Mouse (Mus musculus) G1E (cell line): Measurements from ENCODE around the gene Dnajb4. TPM values are rescaled to one million over a fixed set of nuclear protein-coding genes. Genes with fewer than 3 reads are reported as not detected.
A peak's percentile ranks its signal among the peaks of the same experiment; 100 is the strongest.

Experiments used
- ATAC-seq: 2 replicates; pipeline ENCODE4 v1.8.0; 2016; ENCODE audit warnings: mild to moderate bottlenecking; ENCODE audit not compliant: insufficient number of reproducible peaks, poor library complexity, low FRiP score, severe bottlenecking; ENCODE audit errors: extremely low read depth
- DNase-seq: peaks from one replicate; pipeline ENCODE4 v3.0.0; 2012; ENCODE audit warnings: low spot score
- H3K27me3 ChIP-seq: 2 replicates; pipeline ENCODE4 v1.6.1; 2012; ENCODE audit warnings: mild to moderate bottlenecking, low read length, inconsistent platforms; ENCODE audit not compliant: insufficient read depth
- H3K36me3 ChIP-seq: replicated peaks from 2 replicates; pipeline ENCODE3; 2012; ENCODE audit warnings: mild to moderate bottlenecking, inconsistent platforms
- H3K4me1 ChIP-seq: 2 replicates; pipeline ENCODE4 v1.6.1; 2012; ENCODE audit warnings: low read depth, low read length, inconsistent platforms, mixed read lengths; ENCODE audit not compliant: insufficient read depth
- H3K4me3 ChIP-seq: 2 replicates; pipeline ENCODE4 v1.5.1; 2012; ENCODE audit warnings: low read depth, mild to moderate bottlenecking, inconsistent platforms, low read length, moderate library complexity, mixed read lengths
- H3K9me3 ChIP-seq: replicated peaks from 2 replicates; pipeline ENCODE4 v1.6.1; 2012; ENCODE audit warnings: inconsistent platforms
- CTCF ChIP-seq: IDR thresholded peaks from 2 replicates; pipeline ENCODE4 v1.5.1; 2012; ENCODE audit warnings: low read depth, low read length, inconsistent platforms, mixed read lengths
- GATA1 ChIP-seq: IDR thresholded peaks from 2 replicates; pipeline ENCODE4 v1.6.1; 2012; ENCODE audit warnings: borderline replicate concordance, low read length, inconsistent platforms, mixed read lengths
- GATA2 ChIP-seq: IDR thresholded peaks from 2 replicates; pipeline ENCODE4 v1.6.1; 2012; ENCODE audit warnings: low read depth, low read length, inconsistent platforms, borderline replicate concordance
- POLR2AphosphoS5 ChIP-seq: IDR thresholded peaks from 2 replicates; pipeline ENCODE4 v1.6.1; 2012; ENCODE audit warnings: low read depth, low read length, inconsistent platforms; ENCODE audit not compliant: insufficient replicate concordance
- TAL1 ChIP-seq: conservative IDR thresholded peaks from 2 replicates; pipeline ENCODE4 v1.6.1; 2012; ENCODE audit warnings: low read depth, low read length, inconsistent platforms, mixed read lengths
- polyA plus RNA-seq: library from polyadenylated mRNA; stranded (reverse); fragments of >175 nt; gene quantifications from 2 replicates; pipeline ENCODE4 v1.2.3, GENCODE M21; 2012
- total RNA-seq, 2 experiments: library from RNA; stranded (forward) in 1 of 2; stranded (reverse) in 1 of 2; fragments of 200-1000 nt in 1 of 2; fragments of >200 nt in 1 of 2; fragmentation: Nextera tagmentation in 1 of 2; gene quantifications; 2 replicates each; pipeline ENCODE4 v1.2.3; 2014 to 2017

The Dnajb4 gene
- total and polyA plus RNA-seq, 3 experiments = 1.3 to 27.3 (median 26.4) TPM

- ATAC-seq = peak; percentile 11; the same call in 1 of the 2 replicates
- H3K9me3 ChIP-seq = no peaks in the 10 kb centered on the region
Measured at GRCm38 (mm10) chr3:152210728-152211391, 758 bp upstream of the Dnajb4 start.

GRCm38 (mm10) chr3:152209177-152209966 is 730 bp downstream of the Dnajb4 start:
- DNase-seq (peak; percentile 49), ATAC-seq (peak; percentile 43)
- TF ChIP-seq POLR2AphosphoS5 = no peak
- Histone ChIP-seq H3K36me3 (peaks cover 25% of the 10 kb centered on the region), H3K9me3 (no peaks in the 10 kb centered on the region), H3K4me3 (peak overlapping the region; percentile 93), H3K4me1 (peaks cover 39% of the 10 kb centered on the region), H3K27me3 (no peaks in the 10 kb centered on the region)

More at GRCm38 (mm10) chr3:152210728-152211391, 758 bp upstream of the Dnajb4 start:
- no peak for DNase-seq
- peaks cover 35% of the 10 kb centered on the region for H3K4me1 ChIP-seq
- TF ChIP-seq CTCF (no peak), GATA2 (no peak), TAL1 (no peak), GATA1 (no peak), POLR2AphosphoS5 (no peak)
- peak overlapping the region; percentile 93 for H3K4me3 ChIP-seq
- H3K36me3 ChIP-seq = peaks cover 28% of the 10 kb centered on the region
- H3K27me3 ChIP-seq = no peaks in the 10 kb centered on the region

DNA sequence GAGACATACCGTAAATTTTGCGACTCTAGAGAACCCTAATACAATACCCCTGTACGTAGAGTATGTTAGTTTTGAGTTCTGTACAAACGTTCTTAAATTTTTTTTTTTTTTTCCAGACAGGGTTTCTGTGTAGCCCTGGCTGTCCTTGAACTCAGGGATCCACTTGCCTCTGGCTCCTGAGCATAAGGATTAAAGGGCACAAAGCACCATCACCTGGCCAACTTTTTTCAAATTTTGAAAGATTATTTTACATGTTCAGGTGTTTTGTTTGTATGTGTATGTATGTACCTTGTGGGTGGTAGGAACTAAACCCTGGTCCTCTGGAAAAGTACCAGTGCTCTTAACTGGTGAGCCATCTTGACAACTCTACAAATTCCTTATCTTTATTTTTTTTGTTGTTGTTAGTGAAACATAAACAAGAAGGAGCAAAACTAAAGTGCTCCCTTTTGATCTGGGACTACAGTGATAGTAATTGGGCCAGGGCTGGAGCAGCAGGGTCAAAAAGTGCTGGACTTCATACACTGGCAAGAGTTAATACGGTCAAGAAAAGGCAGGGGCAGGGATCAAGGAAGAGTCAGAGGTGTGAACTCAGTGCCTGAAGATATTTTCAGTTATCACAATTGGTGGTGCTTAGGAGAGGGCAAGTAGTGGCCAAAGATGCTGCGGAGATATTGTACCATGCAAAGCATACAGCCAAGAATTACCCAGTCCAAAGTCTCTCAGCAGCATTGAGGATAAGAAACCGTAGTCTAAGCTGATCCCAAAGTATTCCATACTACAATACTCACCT is 1.8 kb downstream of the Dnajb4 start:
- ATAC-seq (no peak), DNase-seq (no peak)
- H3K36me3 ChIP-seq = peaks cover 25% of the 10 kb centered on the region
- peak overlapping the region; percentile 24; the same call in 1 of the 2 replicates for H3K4me3 ChIP-seq
- TF ChIP-seq POLR2AphosphoS5 (no peak), TAL1 (no peak), GATA2 (no peak), CTCF (no peak), GATA1 (no peak)
- no peaks in the 10 kb centered on the region for H3K9me3 ChIP-seq
- no peaks in the 10 kb centered on the region for H3K27me3 ChIP-seq
- H3K4me1 ChIP-seq = peaks cover 44% of the 10 kb centered on the region

DNA sequence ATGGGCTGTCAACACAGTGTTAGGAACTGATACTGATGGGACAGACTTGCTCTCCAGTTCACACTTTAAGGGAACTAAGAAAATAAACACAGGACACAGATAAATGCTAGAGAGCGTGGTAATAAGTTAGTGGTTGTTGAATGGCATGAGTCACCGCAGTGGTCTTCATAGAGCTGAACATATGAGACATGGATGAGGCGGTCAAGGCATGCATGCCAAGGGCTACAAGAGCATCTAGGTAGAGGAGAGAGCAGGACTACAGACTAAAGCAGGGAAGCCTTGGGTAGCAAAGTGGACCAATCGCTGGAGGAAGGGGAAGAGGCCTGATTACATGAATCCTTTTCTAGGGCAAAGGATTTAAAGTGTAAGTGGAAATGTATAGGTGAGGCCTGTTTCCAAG is 2.9 kb downstream of the Dnajb4 start:
- DNase-seq = no peak
- peaks cover 18% of the 10 kb centered on the region for H3K36me3 ChIP-seq
- no peak overlapping the region for H3K4me3 ChIP-seq
- ATAC-seq = no peak
- H3K4me1 ChIP-seq = peaks cover 33% of the 10 kb centered on the region
- no peaks in the 10 kb centered on the region for H3K27me3 ChIP-seq
- no peaks in the 10 kb centered on the region for H3K9me3 ChIP-seq
- TF ChIP-seq GATA1 = no peak
- no peak for TF ChIP-seq TAL1
- no peak for TF ChIP-seq CTCF
- TF ChIP-seq POLR2AphosphoS5 = no peak
- no peak for TF ChIP-seq GATA2

GRCm38 (mm10) chr3:152204577-152204976 is 5.5 kb downstream of the Dnajb4 start:
- H3K27me3 ChIP-seq = no peaks in the 10 kb centered on the region
- DNase-seq = no peak
- no peaks in the 10 kb centered on the region for H3K9me3 ChIP-seq
- 0 out of 2 replicates have a peak, but pooled peaks have one; percentile 10 for ATAC-seq
- H3K4me1 ChIP-seq = peaks cover 28% of the 10 kb centered on the region
- TF ChIP-seq GATA1 = no peak
- H3K36me3 ChIP-seq = peaks cover 16% of the 10 kb centered on the region
- H3K4me3 ChIP-seq = no peak overlapping the region

GRCm38 (mm10) chr3:152203996-152204395 is 6.1 kb downstream of the Dnajb4 start:
- no peak for DNase-seq
- TF ChIP-seq CTCF (no peak), GATA1 (no peak), TAL1 (no peak), POLR2AphosphoS5 (no peak), GATA2 (no peak)

More at GRCm38 (mm10) chr3:152203996-152204395, 6.1 kb downstream of the Dnajb4 start:
- no peaks in the 10 kb centered on the region for H3K27me3 ChIP-seq
- H3K4me1 ChIP-seq = peaks cover 24% of the 10 kb centered on the region
- H3K4me3 ChIP-seq = no peak overlapping the region
- H3K36me3 ChIP-seq = peaks cover 17% of the 10 kb centered on the region
- no peaks in the 10 kb centered on the region for H3K9me3 ChIP-seq
- ATAC-seq = peak; percentile 18; the same call in 1 of the 2 replicates
